Mouse (Mus musculus) spleen, adult 2 months (tissue): ENCODE data around the gene Kdm6b.

Experiments used
- CTCF ChIP-seq: fragments of 200-500 bp; IDR thresholded peaks from 2 replicates; pipeline ENCODE4 v1.5.1; 2011; ENCODE audit warnings: mild to moderate bottlenecking, inconsistent platforms; ENCODE audit not compliant: insufficient read depth, insufficient read length, insufficient replicate concordance; ENCODE audit errors: extremely low read depth
- POLR2A ChIP-seq: fragments of 200-500 bp; IDR thresholded peaks from 2 replicates; pipeline ENCODE4 v1.6.1; 2011; ENCODE audit warnings: low read depth, low read length, inconsistent platforms

DNA sequence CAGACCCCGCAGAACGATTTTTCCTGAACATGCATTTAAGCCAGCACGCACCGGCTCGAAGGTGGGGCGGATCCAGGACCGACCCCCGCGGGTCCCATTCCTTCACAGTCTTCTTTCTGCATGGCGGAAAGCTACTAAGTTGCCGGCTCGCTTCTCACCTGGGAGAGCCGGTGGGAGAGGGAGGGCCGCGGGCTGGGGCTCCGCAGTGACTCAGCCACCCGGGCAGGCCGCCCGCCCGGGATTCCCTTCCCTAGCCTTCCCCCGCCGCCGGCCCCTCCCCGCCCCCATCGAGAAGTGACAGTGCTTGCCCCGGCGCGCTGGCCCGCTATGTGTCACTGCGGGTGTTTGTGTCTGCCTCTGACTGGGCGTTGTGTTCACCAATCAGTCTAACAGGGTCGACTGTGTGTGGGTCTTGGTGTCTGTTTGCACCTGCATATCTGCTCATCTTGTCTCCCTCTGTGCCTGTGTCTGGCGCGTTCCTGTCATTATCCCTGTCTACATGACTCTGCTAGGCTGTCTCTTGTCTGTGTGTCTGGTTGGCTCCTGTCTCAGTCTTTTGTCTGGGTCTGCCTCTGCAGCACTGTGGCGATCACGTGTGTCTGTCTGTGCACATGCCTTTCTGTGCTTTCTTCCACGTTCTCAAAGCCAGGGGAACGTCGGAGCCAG lies 1.8 kb downstream of the Kdm6b start:
- no peak for TF ChIP-seq CTCF
- TF ChIP-seq POLR2A: no peak
